Mouse (Mus musculus): Measurements from ENCODE around the gene Gm17949.
"Not testable (repeated sequence)": the region's sequence is repeated elsewhere in the genome, so short reads cannot be mapped to it uniquely, and the experiment has no call there.

Gm17949 gene

GRCm38 (mm10) chr17:57041554-57041953, 30.3 kb downstream of the Gm17949 start, which contains the start of gene Slc25a41:
TSS of gene Slc25a41 (minus strand) at chr17:57041654.
- DNase-seq (ENCODE audit: low spot score in 2 of 2), result no peak

GRCm38 (mm10) chr17:57047406-57047805, 36.1 kb downstream of the Gm17949 start:
- DNase-seq (ENCODE audit: low spot score in 2 of 2), result no peak

GRCm38 (mm10) chr17:57048816-57049215, 37.5 kb downstream of the Gm17949 start:
- no peak for DNase-seq (ENCODE audit: low spot score in 2 of 2)

DNA sequence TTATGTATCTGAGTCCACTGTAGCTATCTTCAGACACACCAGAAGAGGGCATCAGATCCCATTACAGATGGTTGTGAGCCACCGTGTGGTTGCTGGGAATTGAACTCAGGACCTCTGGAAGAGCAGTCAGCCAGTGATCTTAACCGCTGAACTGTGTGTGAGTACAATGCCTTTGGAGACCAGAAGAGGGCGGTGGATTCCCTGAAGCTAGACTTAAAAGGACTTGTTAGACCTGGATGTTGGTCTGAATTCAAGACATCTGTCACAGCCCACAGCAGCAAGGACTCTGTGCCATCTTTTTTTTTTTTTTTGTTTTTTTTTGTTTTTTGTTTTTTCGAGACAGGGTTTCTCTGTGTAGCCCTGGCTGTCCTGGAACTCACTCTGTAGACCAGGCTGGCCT, 40.4 kb downstream of the Gm17949 start:
- DNase-seq (ENCODE audit: low spot score in 2 of 2), result not testable (repeated sequence)

GRCm38 (mm10) chr17:57056246-57056645, 45.0 kb downstream of the Gm17949 start:
- DNase-seq (ENCODE audit: low spot score in 2 of 2), result no peak

- peak in 1 of 2 experiments; percentile 25 for DNase-seq (ENCODE audit: low spot score in 2 of 2)
Measured at GRCm38 (mm10) chr17:57058891-57059485, 47.7 kb downstream of the Gm17949 start, which contains the start of gene Crb3. TSS of gene Crb3 (plus strand) at chr17:57059105.

GRCm38 (mm10) chr17:57059486-57059977, 48.3 kb downstream of the Gm17949 start, which contains the start of gene Slc25a23:
TSS of gene Slc25a23 (minus strand) at chr17:57059863.
- peak; percentile 68 for DNase-seq (ENCODE audit: low spot score in 2 of 2)

GRCm38 (mm10) chr17:57060231-57060801, 49.0 kb downstream of the Gm17949 start:
- peak; percentile 97 for DNase-seq (ENCODE audit: low spot score in 2 of 2)

DNA sequence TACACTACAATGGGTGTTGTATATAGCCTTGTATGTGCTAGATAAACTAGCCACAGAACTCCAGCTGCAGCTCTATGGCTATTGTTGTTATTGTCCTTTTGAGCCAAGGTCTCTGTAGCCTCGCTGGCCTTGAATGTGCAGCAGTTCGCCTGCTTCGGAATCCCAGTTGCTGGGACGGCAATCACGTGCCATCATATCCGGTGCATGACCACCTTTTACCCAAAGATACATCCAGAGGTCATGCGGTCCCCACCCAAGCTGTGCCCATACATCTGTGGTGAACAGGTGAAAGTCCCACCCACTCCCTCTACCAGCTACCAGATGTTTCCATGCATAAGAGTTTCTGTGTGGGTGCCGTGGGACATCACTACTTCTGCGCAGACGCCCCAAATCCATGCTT, 49.8 kb downstream of the Gm17949 start:
- DNase-seq (ENCODE audit: low spot score in 2 of 2), result no peak

DNA sequence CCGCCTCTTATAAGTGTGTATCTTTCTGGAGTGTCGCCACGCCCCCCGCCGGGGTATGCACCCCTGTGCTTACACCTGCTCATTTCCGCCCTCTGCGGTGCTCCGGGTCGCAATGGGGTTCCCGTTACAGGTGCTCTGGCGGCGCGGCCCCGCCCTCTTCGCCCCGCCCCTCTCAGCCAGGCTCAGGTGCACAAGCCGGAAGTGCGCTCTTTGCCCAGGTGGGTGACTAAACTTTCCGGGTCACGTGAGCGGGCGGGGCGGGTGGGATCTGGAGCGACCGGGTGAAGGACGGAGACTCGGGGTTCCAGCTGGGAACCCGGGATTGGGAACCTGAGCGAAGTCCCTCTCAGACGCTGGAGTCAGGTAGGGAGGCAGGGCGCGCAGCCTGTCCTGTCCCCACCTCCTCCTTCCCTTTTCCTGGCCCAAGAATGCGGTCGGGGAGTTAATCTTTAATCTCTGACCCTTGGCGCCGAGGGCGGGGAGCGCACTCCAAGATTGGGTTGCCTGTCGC, 50.8 kb downstream of the Gm17949 start:
- DNase-seq (ENCODE audit: low spot score in 2 of 2), result no peak

- no peak for DNase-seq (ENCODE audit: low spot score in 2 of 2)
Measured at GRCm38 (mm10) chr17:57062548-57062947, 51.3 kb downstream of the Gm17949 start.

DNA sequence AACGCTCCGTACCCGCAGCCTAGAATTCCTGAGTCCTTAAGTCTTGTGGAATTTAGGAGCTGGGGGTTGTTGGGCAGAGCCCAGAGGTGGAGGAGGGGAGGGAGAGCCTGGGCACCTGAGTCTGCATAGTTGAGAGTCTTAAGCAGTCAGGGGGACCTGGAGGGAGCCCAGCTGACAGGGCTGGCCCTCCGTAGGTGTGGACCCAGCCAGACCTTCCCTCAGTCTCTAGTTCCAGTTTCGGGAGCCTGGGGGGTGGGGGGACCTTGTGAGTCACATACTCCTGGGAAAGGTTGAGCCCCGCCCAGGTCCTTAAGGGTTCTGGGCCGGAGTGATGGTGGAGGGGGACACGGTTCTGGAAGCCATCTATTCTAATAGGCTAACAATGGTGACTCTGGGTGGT, 51.8 kb downstream of the Gm17949 start:
- DNase-seq (ENCODE audit: low spot score in 2 of 2), result no peak

GRCm38 (mm10) chr17:57066908-57067307, 55.6 kb downstream of the Gm17949 start:
- DNase-seq (ENCODE audit: low spot score in 2 of 2), result no peak

DNA sequence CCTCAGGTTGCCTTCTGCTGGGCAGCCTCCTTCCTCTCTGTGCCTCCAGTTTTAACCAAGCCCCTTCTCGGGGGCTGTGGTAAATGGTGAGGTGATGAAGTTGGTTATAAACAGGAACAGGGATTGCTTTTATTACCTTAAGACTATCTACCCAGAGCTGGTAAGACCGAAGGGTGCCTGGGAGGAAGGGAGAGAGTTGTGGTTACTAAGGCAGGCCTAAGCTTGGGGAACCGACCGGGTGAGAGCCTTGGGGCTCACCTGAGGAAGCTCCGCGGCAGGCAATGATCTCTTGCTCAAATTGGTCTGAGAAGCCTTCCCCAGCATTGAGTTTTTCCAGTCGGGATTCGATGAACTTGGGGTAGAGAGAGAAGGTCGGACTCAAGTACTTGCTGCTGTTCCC, 59.0 kb downstream of the Gm17949 start:
- no peak for DNase-seq (ENCODE audit: low spot score in 2 of 2)

DNA sequence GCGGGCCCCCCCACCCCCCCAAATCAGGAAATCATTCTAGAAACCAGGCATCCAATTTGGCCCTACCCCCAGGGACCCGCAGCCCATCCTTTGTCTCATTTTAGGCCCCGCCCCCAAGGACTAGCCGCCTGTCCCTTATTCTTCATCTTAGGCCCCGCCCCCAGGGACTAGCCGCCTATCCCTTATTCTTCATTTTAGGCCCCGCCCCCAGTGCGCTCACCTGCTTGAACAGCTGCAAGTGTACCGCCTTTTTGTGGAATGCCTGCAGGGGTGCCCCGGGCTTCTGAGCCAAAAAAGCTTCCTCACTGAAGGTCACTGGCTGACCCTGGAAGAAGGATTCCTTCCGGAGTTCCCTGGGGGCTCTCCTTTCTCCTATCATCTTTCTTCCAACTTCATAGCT, 59.4 kb downstream of the Gm17949 start:
- DNase-seq (ENCODE audit: low spot score in 2 of 2), result no peak
